Mouse (Mus musculus) kidney, postnatal 14 days (tissue): ENCODE measurements around the gene Lingo1.
A peak's percentile ranks its signal among the peaks of the same experiment; 100 is the strongest.

Experiments
- DNase-seq: peaks from one replicate; pipeline ENCODE4 v3.0.0; 2022; ENCODE audit warnings: mixed read lengths

Lingo1 gene

GRCm38 (mm10) chr9:56630945-56631344, 165.3 kb downstream of the Lingo1 start:
- DNase-seq: no peak

- DNase-seq: no peak
Measured at GRCm38 (mm10) chr9:56629674-56630397, 166.4 kb downstream of the Lingo1 start.

GRCm38 (mm10) chr9:56627295-56627694, 169.0 kb downstream of the Lingo1 start:
- no peak for DNase-seq

- no peak for DNase-seq
Measured at GRCm38 (mm10) chr9:56624923-56625322, 171.3 kb downstream of the Lingo1 start.

- DNase-seq: no peak
Measured at GRCm38 (mm10) chr9:56623361-56623760, 172.9 kb downstream of the Lingo1 start.

GRCm38 (mm10) chr9:56622761-56623160, 173.5 kb downstream of the Lingo1 start:
- no peak for DNase-seq

- DNase-seq: no peak
Measured at GRCm38 (mm10) chr9:56620512-56621371, 175.5 kb downstream of the Lingo1 start.

- no peak for DNase-seq
Measured at GRCm38 (mm10) chr9:56619715-56620114, 176.6 kb downstream of the Lingo1 start.

- no peak for DNase-seq
Measured at GRCm38 (mm10) chr9:56618660-56619059, 177.6 kb downstream of the Lingo1 start.

- no peak for DNase-seq
Measured at GRCm38 (mm10) chr9:56616061-56616460, 180.2 kb downstream of the Lingo1 start.

GRCm38 (mm10) chr9:56612798-56613183, 183.5 kb downstream of the Lingo1 start:
- no peak for DNase-seq

GRCm38 (mm10) chr9:56611912-56612797, 184.1 kb downstream of the Lingo1 start:
- DNase-seq: no peak

- DNase-seq: no peak
Measured at GRCm38 (mm10) chr9:56610955-56611354, 185.3 kb downstream of the Lingo1 start.

GRCm38 (mm10) chr9:56610466-56610865, 185.8 kb downstream of the Lingo1 start:
- no peak for DNase-seq

GRCm38 (mm10) chr9:56609486-56609885, 186.8 kb downstream of the Lingo1 start:
- no peak for DNase-seq

GRCm38 (mm10) chr9:56608691-56609351, 187.4 kb downstream of the Lingo1 start:
- no peak for DNase-seq

GRCm38 (mm10) chr9:56606082-56606740, 190.1 kb downstream of the Lingo1 start:
- DNase-seq: no peak

GRCm38 (mm10) chr9:56605443-56605806, 190.8 kb downstream of the Lingo1 start:
- DNase-seq: no peak

- DNase-seq: peak; percentile 32
Measured at GRCm38 (mm10) chr9:56604797-56605442, 191.3 kb downstream of the Lingo1 start.

- DNase-seq: no peak
Measured at GRCm38 (mm10) chr9:56600655-56601054, 195.6 kb downstream of the Lingo1 start.

GRCm38 (mm10) chr9:56592639-56593038, 203.6 kb downstream of the Lingo1 start:
- DNase-seq: no peak
